Mouse (Mus musculus): ENCODE data around the gene Nlgn3. TPM values are rescaled to one million over a fixed set of nuclear protein-coding genes. Genes with fewer than 3 reads are reported as not detected.

The Nlgn3 gene
- polyA plus RNA-seq (2015; fragmentation: Nextera tagmentation; extraction: Ambion mirVana): 14.2 and 20.8 TPM in 2 replicates

DNA sequence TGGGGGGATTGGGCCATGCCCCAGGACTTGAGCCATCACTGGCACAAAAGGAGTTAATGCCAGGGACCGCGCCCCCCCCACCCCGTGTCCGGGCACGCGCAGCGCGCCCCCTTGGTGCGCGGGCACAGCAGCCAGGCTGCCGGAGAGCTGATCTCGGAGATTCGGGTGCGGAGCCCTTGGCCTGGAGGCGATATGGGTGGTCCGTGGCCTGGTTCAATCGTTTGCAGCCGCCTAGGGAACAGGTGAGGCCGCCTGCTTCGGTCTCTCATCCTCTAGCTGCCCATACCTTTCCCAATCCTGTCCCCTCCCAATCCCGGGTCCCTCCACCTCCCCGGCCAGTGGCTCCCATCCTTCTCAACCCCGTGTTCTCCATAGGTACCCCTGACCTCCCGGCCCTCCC, at the start of gene Nlgn3:
Gene Nlgn3, plus strand, starts transcription at position 114 of the 400 bp plus-strand sequence.
- Histone ChIP-seq H3K4me2 (peak within 1 kb of the TSS; percentile 59), H3K4me1 (peaks cover 6% of the 10 kb centered on the region), H3K27me3 (peaks cover 29% of the 10 kb centered on the region), H3K36me3 (peaks cover 16% of the 10 kb centered on the region), H3K27ac (peak within 1 kb of the TSS; percentile 39; the same call in 1 of the 2 replicates), H3K9ac (peak within 1 kb of the TSS; percentile 65), H3K9me3 (no peaks in the 10 kb centered on the region), H3K4me3 (peak within 1 kb of the TSS; percentile 48)
- 37% methylated on average over 13 of the region's 24 CpGs for whole genome bisulfite sequencing
- ATAC-seq (ENCODE audit: insufficient number of reproducible peaks, insufficient read depth, low FRiP score, low TSS enrichment, low read depth): no peak

- peak; percentile 82 for ATAC-seq (ENCODE audit: insufficient number of reproducible peaks, insufficient read depth, low FRiP score, low TSS enrichment, low read depth)
- no peaks in the 10 kb centered on the region for H3K9me3 ChIP-seq
- H3K4me1 ChIP-seq: peaks cover 6% of the 10 kb centered on the region
- peaks cover 4% of the 10 kb centered on the region; the same call in 1 of the 2 replicates for H3K27me3 ChIP-seq
- H3K4me3 ChIP-seq: peak within 1 kb of the TSS; percentile 58
- peak within 1 kb of the TSS; percentile 65 for H3K4me2 ChIP-seq
- peak within 1 kb of the TSS; percentile 72 for H3K27ac ChIP-seq
- 22% methylated on average over 47 of the region's 47 CpGs for WGBS
- peak within 1 kb of the TSS; percentile 76 for H3K9ac ChIP-seq
- H3K36me3 ChIP-seq: 0 out of 2 replicates have a peak, but pooled peaks cover 7% of the 10 kb centered on the region
Observed at GRCm38 (mm10) chrX:101253952-101254729, 44.8 kb upstream of the Nlgn3 start, which contains the start of gene Foxo4. TSS of gene Foxo4 (plus strand) at chrX:101254528.

- Histone ChIP-seq H3K4me3 (peak overlapping the region; percentile 58), H3K27me3 (peaks cover 4% of the 10 kb centered on the region; the same call in 1 of the 2 replicates), H3K36me3 (0 out of 2 replicates have a peak, but pooled peaks cover 7% of the 10 kb centered on the region), H3K9ac (peak overlapping the region; percentile 76), H3K4me1 (peaks cover 6% of the 10 kb centered on the region), H3K4me2 (peak overlapping the region; percentile 65), H3K27ac (peak overlapping the region; percentile 72), H3K9me3 (no peaks in the 10 kb centered on the region)
- ATAC-seq (ENCODE audit: insufficient number of reproducible peaks, insufficient read depth, low FRiP score, low TSS enrichment, low read depth): peak; percentile 28; the same call in 1 of the 2 replicates
- 20% methylated on average over 26 of the region's 26 CpGs for WGBS
Observed at GRCm38 (mm10) chrX:101254740-101255139, 44.2 kb upstream of the Nlgn3 start.

- Histone ChIP-seq H3K4me3 (peak overlapping the region; percentile 58), H3K4me2 (peak overlapping the region; percentile 65), H3K36me3 (0 out of 2 replicates have a peak, but pooled peaks cover 7% of the 10 kb centered on the region), H3K4me1 (peaks cover 15% of the 10 kb centered on the region), H3K9ac (no peak overlapping the region), H3K27ac (no peak overlapping the region), H3K9me3 (no peaks in the 10 kb centered on the region), H3K27me3 (peaks cover 4% of the 10 kb centered on the region; the same call in 1 of the 2 replicates)
- 82% methylated on average over 13 of the region's 13 CpGs for WGBS
- no peak for ATAC-seq (ENCODE audit: insufficient number of reproducible peaks, insufficient read depth, low FRiP score, low TSS enrichment, low read depth)
Observed at GRCm38 (mm10) chrX:101256603-101257002, 42.4 kb upstream of the Nlgn3 start.

DNA sequence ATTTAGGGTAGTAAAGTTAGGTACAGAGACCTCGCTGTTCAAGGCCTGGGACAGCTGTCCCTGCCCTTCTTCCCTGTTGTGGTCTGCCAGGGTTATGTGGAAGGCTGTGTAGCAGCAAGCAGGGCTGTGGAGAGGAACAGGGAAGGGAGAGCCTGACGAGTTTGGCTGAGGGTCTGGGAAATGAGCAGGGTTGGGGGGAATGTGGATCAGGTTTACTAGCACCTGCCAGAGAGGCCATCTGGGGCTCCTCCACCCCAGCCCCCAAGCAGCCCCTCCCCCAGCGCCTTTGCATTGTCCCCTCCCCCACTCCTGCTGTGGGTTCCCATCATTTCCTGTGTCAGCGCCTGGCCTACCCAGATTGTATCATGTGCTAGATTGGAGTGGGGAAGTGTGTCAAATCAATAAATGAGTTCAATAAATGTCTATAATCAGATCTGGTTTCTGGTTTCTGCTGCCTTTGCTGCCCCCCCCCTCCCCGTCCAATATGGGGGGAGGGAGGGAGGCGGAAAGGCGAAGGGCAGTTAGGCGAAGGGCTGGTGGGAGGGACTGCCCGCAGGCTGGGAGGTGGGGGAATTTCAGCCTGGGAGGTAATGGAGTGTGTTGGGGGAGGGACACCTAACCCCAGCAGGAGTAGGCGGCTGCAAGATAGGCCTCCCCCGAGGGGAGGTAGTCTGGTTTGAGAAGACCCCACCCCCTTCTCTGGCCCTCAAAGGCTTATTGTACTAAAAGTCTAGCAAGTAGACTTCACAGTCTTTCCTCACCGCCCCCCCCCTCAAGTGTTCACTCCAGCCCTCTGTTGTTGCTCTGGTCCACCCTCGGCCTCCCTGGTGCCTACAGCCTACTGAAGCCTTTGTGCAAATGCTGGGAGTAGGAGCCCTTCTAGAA, 38.3 kb upstream of the Nlgn3 start:
- H3K27ac ChIP-seq: peak overlapping the region; percentile 75
- peaks cover 20% of the 10 kb centered on the region for H3K4me1 ChIP-seq
- 0 out of 2 replicates have a peak, but pooled peaks cover 7% of the 10 kb centered on the region for H3K36me3 ChIP-seq
- WGBS: 17% methylated on average over 13 of the region's 13 CpGs
- peak; percentile 67 for ATAC-seq (ENCODE audit: insufficient number of reproducible peaks, insufficient read depth, low FRiP score, low TSS enrichment, low read depth)
- no peaks in the 10 kb centered on the region for H3K9me3 ChIP-seq
- H3K4me3 ChIP-seq: no peak overlapping the region
- peak overlapping the region; percentile 18 for H3K4me2 ChIP-seq
- peaks cover 2% of the 10 kb centered on the region; the same call in 1 of the 2 replicates for H3K27me3 ChIP-seq
- no peak overlapping the region for H3K9ac ChIP-seq

GRCm38 (mm10) chrX:101263892-101264291, 35.1 kb upstream of the Nlgn3 start, which contains the start of gene Gm614:
TSS of gene Gm614 (minus strand) at chrX:101263992.
- ATAC-seq (ENCODE audit: insufficient number of reproducible peaks, insufficient read depth, low FRiP score, low TSS enrichment, low read depth): no peak
- Histone ChIP-seq H3K9ac (no peak within 1 kb of the TSS), H3K4me3 (no peak within 1 kb of the TSS), H3K4me2 (no peak within 1 kb of the TSS), H3K4me1 (peaks cover 14% of the 10 kb centered on the region), H3K36me3 (0 out of 2 replicates have a peak, but pooled peaks cover 2% of the 10 kb centered on the region), H3K9me3 (no peaks in the 10 kb centered on the region), H3K27me3 (peaks cover 9% of the 10 kb centered on the region; the same call in 1 of the 2 replicates), H3K27ac (no peak within 1 kb of the TSS)
- 68% methylated on average over 1 of the region's 1 CpGs for WGBS

GRCm38 (mm10) chrX:101266631-101267030, 32.3 kb upstream of the Nlgn3 start:
- Histone ChIP-seq H3K4me1 (0 out of 2 replicates have a peak, but pooled peaks cover 5% of the 10 kb centered on the region), H3K36me3 (no peaks in the 10 kb centered on the region), H3K27me3 (peaks cover 14% of the 10 kb centered on the region; the same call in 1 of the 2 replicates), H3K4me3 (no peak overlapping the region), H3K27ac (no peak overlapping the region), H3K4me2 (no peak overlapping the region), H3K9ac (no peak overlapping the region), H3K9me3 (no peaks in the 10 kb centered on the region)
- no peak for ATAC-seq (ENCODE audit: insufficient number of reproducible peaks, insufficient read depth, low FRiP score, low TSS enrichment, low read depth)
- WGBS: 92% methylated on average over 6 of the region's 6 CpGs

DNA sequence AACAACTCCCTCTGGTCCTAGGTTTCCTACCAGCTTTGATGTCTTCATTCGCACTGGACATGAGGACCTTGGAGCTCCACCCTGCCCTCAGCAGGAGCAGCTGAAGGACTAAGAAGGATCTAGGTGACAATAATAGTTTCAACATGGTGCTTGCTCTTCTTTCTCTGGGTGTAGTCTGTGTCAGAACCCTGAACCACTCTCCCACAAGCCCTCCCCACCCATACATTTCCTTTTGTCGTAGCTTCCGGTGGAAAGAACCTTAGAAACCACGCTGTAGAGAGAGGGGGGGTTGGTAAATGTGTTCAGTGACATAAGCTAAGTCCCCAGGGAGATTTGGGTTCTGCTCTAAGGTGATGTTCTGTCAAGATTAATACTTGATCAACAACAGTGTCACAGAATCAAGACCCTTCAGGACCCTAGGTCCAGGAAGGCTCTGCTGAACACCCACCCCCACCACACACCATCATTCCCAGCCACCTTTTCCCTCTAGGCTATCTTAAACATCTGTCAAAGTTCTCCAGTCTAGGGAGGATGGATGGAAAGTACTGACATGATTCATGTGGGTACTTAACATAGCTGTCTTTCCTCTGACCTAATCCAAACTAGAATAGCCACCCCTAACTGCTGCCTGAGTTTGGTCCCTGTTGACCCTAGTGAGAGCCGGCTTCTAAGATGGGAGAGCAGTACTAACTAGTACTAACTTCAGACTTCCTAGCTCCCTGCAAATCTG, 30.8 kb upstream of the Nlgn3 start, which contains the start of gene Il2rg:
Gene Il2rg, minus strand, starts transcription at position 231 of the 730 bp plus-strand sequence.
- 67% methylated on average over 5 of the region's 5 CpGs for WGBS
- peaks cover 14% of the 10 kb centered on the region; the same call in 1 of the 2 replicates for H3K27me3 ChIP-seq
- 0 out of 2 replicates have a peak, but pooled peaks cover 5% of the 10 kb centered on the region for H3K4me1 ChIP-seq
- H3K4me3 ChIP-seq: no peak within 1 kb of the TSS
- no peaks in the 10 kb centered on the region for H3K36me3 ChIP-seq
- no peak within 1 kb of the TSS for H3K4me2 ChIP-seq
- no peaks in the 10 kb centered on the region for H3K9me3 ChIP-seq
- no peak within 1 kb of the TSS for H3K27ac ChIP-seq
- no peak for ATAC-seq (ENCODE audit: insufficient number of reproducible peaks, insufficient read depth, low FRiP score, low TSS enrichment, low read depth)
- H3K9ac ChIP-seq: no peak within 1 kb of the TSS

- 52% methylated on average over 3 of the region's 3 CpGs for WGBS
- no peak within 1 kb of the TSS for H3K4me3 ChIP-seq
- H3K4me2 ChIP-seq: no peak within 1 kb of the TSS
- H3K9ac ChIP-seq: no peak within 1 kb of the TSS
- 0 out of 2 replicates have a peak, but pooled peaks cover 5% of the 10 kb centered on the region for H3K4me1 ChIP-seq
- H3K27me3 ChIP-seq: peaks cover 18% of the 10 kb centered on the region; the same call in 1 of the 2 replicates
- ATAC-seq (ENCODE audit: insufficient number of reproducible peaks, insufficient read depth, low FRiP score, low TSS enrichment, low read depth): no peak
- H3K36me3 ChIP-seq: no peaks in the 10 kb centered on the region
- no peaks in the 10 kb centered on the region for H3K9me3 ChIP-seq
- no peak within 1 kb of the TSS for H3K27ac ChIP-seq
Observed at GRCm38 (mm10) chrX:101268755-101269124, 30.2 kb upstream of the Nlgn3 start, which contains the start of gene Gm20489. TSS of gene Gm20489 (minus strand) at chrX:101269023.

DNA sequence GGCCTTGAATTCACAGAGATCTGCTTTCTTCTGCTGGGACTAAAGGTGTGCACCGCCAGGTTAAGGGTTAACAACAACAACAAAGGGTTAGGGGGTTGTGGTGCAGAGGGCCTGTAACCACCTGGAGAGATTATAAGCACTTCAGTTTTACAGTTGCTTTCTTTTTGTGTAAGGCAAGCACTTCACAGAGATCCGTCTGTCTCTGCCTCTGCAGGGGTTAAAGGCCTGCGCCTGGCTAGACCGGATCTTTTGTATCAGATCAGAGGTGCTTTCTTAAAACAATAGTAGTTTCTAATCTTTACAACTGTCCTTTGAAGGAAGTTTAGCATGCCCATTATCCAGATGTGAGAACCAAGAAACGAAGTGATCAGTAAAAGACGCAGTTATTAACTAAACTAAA, 25.6 kb upstream of the Nlgn3 start:
- no peak for ATAC-seq (ENCODE audit: insufficient number of reproducible peaks, insufficient read depth, low FRiP score, low TSS enrichment, low read depth)
- WGBS: 22% methylated on average over 6 of the region's 6 CpGs
- peak overlapping the region; percentile 77 for H3K9ac ChIP-seq
- no peaks in the 10 kb centered on the region for H3K9me3 ChIP-seq
- peaks cover 18% of the 10 kb centered on the region; the same call in 1 of the 2 replicates for H3K27me3 ChIP-seq
- peak overlapping the region; percentile 56 for H3K4me3 ChIP-seq
- peak overlapping the region; percentile 73; the same call in 1 of the 2 replicates for H3K27ac ChIP-seq
- peaks cover 16% of the 10 kb centered on the region for H3K36me3 ChIP-seq
- peak overlapping the region; percentile 56 for H3K4me2 ChIP-seq
- H3K4me1 ChIP-seq: no peaks in the 10 kb centered on the region

All from embryonic facial prominence, embryonic 13.5 days (tissue).